Mouse (Mus musculus) central nervous system, embryonic 14 days (tissue): ENCODE data around the gene BC004004. TPM values are rescaled to one million over a fixed set of nuclear protein-coding genes. Genes with fewer than 3 reads are reported as not detected.

Source experiments
- polyA plus RNA-seq: library from polyadenylated mRNA; depleted of rRNA; stranded (reverse); fragments of >200 nt; gene quantifications from 2 replicates; pipeline ENCODE4 v1.2.3, GENCODE M21; 2012; rRNA removed

The BC004004 gene
- polyA plus RNA-seq = 68.0 and 74.2 TPM in 2 replicates

DNA sequence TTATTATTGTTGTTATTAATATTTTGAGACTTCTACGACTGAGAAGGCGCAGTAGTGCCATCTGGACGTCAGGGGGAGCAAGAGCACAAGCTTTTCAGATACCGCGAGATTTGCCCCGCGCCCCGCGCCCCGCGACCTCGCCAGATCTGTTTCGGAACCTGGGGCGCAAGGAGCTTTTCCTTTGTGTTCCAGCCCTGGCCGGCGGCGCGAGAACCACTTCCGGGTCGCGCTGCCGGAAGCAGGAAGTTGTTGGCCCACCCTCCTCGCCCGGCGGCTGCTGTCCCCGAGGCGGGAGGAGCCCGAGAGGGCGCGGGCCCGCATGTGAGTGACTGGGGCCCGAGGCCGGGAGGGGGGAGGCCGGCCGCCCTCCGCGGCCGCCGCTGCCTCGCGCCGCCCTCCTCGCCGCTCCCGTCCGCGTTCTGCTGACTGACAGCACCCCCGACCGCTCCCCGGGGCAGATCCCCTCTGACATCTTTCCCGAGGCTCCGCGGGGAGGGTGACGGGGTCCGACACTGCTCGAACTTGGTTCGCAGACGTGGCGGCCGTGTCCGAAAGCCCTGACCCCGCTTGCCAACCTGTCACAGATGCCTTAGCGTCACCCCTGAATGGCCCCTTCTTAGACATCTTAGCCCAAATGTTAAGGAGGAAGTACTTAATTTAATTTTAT is at the start of gene BC004004:
Gene BC004004 (plus strand): TSS at position 107 of the 667 bp plus-strand sequence.

DNA sequence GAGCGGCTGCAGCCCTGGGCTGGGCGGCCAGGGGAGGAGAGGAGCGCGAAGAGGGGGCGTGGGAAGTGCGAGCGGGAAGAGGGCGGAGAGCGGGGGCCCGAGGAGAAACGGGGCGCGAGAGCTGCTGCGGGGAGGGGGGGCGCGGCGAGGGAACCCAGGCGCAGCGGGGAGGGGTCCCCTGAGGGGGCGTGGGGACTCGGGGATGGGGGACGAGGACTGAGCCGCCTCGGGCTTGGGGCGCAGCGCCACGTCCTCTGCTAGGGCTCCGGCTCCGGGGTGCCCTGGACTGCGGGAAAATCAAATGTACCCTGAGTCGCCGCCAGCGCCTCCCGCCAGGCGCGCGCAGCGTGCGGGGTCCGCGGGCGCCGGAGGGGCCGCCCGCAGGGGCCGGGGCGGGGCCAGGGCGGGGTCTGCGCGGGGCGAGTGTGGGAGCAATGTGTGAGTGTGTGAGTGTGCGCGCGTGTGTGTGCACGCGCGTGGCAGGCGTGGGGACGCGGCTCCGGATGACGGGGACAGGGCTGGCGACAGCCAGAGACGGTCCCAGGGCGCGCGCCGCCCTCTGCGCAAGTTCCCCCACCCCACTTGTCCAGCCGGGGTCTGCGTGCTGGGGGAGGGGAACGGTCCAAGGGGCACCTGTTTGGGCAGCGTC is 30.7 kb upstream of the BC004004 start, which contains the start of gene Cpne5:
Gene Cpne5 (minus strand): TSS at position 396 of the 649 bp plus-strand sequence.

DNA sequence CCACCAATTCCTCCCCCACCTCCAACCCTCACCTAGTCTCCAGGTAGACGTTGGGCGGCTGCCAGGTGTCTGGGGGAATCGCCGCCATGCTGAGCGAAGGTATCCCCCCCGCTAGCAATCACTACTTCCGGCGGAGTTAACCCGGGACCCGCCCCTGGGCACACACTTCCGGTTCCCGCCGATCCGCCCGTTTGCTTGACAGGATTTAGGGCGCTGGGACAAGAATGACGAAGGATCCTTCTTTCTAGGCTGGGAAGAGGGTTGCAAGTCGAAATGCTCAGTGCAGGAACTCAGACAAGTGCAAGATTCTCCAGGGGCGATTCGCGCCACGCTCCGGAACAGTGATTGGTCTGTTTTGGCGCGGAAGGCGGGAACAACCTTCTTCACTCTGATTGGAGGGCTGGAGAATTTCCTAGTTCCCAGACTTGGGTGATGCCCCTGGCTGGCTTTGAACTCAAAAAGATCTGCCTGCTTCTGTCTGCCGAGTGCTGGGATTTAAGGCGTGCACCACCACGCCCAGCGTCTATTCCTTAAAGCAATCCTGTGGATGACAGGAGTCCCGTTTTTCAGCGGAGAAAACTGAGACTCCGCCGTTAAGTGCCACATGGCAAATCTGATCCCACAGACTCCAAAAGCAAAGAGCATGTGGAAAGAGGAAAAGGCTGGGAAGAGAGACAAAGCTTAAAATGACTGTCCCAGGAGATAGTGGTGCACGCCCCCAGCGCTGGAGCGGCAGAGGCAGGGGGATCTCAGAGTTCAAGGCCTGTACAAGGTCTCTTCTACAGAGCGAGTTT is 4.6 kb upstream of the BC004004 start, which contains the start of gene Ppil1:
Gene Ppil1 (minus strand): TSS at position 347 of the 794 bp plus-strand sequence.

DNA sequence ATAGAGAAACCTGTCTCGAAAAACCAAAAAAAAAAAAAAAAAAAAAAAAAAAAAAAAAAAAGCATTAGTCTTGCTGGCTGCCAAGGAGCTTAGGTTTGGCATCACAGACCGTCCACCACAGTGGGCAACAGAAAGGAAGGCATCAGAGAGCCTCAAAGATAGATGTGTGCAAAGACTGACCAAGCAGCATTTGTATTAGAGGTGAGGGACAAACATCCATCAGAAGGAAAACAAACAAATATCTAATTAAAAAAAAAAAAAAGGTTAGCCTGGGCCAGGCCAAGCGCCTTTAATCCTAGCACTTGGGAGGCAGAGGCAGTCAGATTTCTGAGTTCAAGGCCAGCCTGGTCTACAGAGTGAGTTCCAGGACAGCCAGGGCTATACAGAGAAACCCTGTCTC is 48.8 kb downstream of the BC004004 start, which contains the start of gene Pi16:
Gene Pi16 (plus strand): TSS at position 301 of the 400 bp plus-strand sequence.

DNA sequence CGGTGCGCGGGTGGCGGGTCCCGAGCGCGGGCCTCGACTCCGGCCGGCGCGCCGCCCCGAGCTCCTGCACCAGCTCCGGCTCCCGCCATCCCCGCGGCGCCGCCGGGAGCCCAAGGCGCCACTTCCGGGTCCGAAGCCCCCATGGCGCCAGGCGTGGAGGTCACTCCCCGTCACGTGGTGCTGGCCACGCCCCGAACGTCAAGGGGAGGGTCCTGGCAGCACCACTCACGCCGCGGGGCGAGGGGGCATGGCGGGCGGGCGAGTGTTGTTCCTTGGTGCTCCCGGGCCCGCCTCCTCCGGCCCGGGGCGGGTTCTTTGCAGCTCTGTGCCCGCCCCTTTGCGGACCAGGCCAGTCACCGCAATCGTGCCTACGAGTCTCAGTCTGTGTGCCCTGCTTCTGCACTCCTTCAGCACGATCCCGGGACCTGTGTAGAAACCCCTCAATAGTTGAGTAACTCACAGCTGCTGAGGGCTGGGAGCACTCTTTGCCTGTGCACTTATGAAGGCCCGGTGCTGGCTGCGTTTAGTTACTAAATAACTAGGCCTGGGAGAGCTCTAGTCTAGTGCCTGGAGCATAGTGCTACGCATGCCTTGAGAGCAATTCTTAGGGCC is 79.2 kb downstream of the BC004004 start, which contains the start of gene Mtch1:
Gene Mtch1 (minus strand): TSS at position 290 of the 612 bp plus-strand sequence.

DNA sequence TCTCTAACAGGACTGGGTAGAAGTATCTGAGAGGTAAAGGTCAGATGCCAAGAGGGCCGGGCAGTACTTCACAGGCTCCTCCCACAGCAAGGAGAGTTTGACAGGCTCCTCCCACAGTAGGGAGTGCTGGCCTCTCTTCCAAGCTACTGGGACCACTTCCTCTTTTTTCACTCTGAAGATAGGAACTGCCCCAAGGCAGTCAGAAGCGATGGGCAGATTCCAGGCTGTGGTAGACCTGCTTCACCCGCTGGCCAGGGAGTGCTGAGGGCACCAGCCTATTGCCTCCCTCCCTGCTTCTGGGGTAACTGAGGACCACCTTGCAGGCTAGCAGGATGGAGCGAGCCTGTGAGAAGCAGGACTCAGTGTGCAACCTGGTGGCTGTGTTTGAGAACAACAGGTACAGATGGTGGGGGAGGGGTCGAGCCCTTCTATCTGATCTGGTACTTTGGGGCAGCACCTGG is 92.2 kb downstream of the BC004004 start, which contains the start of gene Fgd2:
Gene Fgd2 (plus strand): TSS at position 154 of the 461 bp plus-strand sequence.

Other genes with a start within 250 kb of the BC004004 start
- gene Srsf3, start 236.2 kb upstream of the BC004004 start, polyA plus RNA-seq = 386 and 446 TPM in 2 replicates
- gene Cdkn1a, start 177.8 kb upstream of the BC004004 start, polyA plus RNA-seq = 23.7 and 36.1 TPM in 2 replicates
- 0.27 and 0.98 TPM in 2 replicates for gene Rab44, start 154.6 kb upstream of the BC004004 start, polyA plus RNA-seq
- gene Cpne5, start 30.6 kb upstream of the BC004004 start, polyA plus RNA-seq = 23.3 and 23.5 TPM in 2 replicates
- gene Ppil1, start 4.6 kb upstream of the BC004004 start, polyA plus RNA-seq = 77.9 and 78.3 TPM in 2 replicates
- gene Pi16, start 48.9 kb downstream of the BC004004 start, polyA plus RNA-seq = 3.0 and 3.1 TPM in 2 replicates
- 629 and 649 TPM in 2 replicates for gene Mtch1, start 79.1 kb downstream of the BC004004 start, polyA plus RNA-seq
- 7.5 and 7.9 TPM in 2 replicates for gene Fgd2, start 92.1 kb downstream of the BC004004 start, polyA plus RNA-seq
- 15.1 and 15.2 TPM in 2 replicates for gene Pim1, start 222.0 kb downstream of the BC004004 start, polyA plus RNA-seq